Mouse (Mus musculus) kidney, adult 9 months (tissue): ENCODE measurements around the gene Padi6.

ENCODE experiments used
- DNase-seq: peaks from one replicate; pipeline ENCODE4 v3.0.0; 2022

Padi6 gene

DNA sequence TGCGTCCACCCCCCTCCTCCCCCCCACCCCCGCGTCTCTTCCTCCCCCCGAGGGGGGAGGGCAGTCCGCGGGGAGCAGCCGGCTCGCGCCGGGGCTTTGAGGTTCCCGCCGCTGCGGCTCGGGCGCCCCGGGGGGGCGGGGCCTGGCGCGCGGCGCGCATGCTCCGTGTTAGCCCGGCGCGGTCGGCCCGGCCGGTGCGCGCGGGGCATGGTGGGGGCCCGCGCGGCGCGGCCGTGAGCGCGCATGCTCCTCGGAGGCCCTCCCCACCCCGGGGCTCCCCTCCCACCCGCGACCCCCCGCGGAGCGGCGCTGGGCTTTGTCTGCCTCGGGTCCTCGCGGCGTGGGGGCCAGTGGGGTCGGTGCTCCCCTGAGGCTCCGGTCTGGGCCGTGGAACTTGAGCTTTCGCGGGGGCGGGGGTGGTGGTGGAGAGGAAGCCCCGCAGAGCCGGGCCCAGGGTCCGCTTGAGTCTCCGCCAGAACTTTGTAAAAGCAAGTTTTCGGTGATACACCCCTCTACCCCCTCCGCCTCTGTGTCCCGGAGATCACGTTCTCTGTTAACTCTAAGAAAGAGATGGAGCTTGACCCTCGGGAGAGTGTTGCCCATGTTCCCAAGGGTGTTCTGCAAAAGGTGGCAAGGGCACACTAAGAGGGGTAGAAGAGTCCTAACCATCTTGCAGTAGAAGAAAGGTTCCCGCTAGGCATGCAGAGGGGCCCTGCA lies 39.7 kb downstream of the Padi6 start:
- DNase-seq: peak; percentile 81

DNA sequence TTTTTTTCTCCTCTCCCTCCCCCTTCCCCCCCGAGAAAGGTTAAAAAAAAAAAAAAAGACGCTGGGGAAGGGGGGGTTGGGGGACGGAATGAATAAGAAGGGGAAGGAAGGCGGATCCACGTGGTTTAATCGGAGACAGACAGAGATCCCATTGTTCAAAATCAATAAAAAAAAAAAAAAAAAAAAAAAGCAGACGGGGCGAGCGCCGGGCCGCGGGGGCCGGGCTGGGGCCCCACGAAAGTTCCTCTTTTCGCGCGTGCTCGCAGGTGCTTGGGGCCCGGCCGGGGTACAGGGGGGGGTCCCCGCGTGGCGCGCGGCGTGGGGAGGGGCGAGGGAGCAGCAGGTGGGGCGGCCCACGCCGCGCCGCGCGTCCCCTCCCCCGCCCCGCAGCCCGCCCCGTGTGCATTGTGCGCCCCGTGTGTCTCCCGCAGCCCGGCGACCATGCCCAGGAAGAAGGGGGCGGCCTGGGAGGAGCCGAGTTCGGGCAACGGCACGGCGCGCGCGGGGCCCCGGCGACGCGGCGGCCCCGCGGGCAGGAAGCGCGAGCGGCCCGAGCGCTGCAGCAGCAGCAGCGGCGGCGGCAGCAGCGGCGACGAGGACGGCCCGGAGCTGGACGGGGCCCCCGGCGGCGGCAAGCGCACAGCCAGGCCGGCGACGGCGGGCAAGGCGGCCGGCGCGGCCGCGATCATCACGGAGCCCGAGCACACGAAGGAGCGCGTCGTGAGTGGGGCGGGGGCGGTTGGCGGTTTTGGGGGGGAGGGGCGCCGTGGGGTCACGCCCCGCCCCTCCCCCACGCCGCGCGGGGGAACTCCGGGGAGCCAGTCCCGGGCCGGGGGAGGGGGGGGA lies 40.5 kb downstream of the Padi6 start:
- no peak for DNase-seq

DNA sequence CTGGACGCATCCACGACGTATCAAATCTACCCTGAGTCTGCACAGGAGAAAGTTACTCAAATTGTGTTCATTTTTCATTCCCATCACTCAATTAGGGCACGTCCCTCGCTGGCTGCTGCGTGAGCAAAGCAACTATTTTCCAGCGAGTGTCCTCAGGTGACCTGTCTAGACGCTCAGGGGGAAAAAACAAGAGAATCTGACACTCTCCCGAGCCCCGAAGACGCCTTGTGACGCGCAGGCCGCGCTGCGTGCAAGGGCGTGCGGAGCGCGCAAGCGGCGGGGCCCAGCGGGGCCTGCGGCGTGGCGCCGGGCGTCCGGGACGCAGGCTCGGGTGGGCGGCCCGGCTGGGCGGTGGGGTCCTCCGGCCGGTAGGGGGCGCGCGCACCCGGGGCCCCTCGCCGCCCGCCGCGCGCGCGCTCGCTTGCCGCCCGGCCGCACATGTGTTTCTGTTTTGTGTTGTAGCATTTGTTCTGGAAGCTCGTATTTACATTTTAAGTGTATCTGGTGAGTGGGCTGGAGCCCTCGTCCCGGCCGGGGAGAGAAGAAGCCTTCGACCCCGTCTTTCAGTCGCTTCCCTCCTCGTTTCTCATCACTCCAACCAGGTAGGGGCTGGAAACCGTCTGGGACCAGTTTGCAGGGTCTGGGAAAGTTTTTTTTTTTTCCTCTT lies 41.3 kb downstream of the Padi6 start:
- DNase-seq: peak; percentile 77

DNA sequence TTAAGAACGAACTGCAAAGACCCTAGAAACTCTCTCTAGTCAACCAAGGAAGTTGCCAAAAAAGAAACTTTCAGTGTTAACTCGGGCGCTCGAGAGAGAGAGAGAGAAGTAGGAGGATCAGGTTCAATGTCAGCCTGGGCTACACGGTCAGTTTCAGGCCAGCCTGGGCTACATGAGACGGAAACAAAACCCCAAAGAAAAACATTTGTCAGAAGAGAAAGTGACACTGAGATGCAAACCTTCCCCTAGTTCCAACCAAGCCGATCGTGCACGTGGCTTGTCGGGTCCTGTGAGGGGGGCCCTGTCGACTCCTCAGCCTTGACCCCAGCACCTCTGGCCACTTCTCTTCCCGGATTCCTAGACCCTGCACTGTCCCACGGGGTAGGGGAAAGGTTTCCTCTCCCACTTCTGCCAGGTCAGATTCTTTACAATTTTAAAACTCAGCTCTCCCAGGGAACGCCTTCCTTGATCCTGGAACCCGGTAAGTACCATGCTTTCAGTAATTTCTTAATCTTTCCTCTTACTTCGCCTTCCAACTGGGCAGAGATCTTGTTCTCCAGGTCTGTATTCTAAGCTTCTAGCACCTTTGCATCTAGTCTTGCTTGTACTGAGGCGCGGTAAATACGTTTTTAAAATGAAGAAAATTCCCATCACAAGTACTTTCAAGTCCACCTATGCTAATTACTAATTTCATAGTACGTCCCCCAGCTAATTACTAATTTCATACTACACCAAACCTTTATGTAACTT lies 42.0 kb downstream of the Padi6 start, which contains the start of gene Rcc2:
Gene Rcc2 (plus strand): TSS at position 273 of the 750 bp plus-strand sequence.
- DNase-seq: no peak

DNA sequence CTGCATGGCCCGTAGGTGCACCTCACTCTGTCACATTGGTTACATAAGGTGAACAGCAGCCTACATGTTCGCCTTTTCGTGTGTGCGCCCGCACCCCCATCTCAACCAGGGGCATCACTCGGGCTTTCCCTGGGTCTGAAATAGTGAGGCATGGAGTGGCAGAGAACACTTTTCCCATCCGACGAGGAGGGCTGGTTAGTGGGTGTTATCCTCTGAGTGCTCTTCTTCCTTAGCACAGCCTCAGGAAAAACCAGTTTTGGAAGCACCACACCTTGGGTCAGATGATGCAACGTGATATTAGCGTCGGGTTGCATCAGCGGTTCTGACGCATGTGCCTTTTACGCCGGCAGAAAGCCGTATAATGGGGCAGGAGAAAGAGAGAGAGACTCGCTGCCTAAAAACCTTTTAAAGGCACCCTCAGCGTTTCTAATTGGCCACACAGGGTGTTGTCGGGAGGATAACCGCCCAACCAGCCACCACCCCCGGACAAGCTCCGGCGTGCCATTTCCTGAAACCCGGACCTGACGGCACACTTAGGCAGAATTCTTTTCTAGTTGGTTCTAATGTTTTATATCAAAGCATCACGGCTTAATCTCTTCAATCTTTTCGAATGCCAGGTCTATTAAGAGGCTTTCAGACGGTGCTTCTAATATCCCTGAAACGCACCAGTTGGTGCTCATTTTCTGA lies 42.9 kb downstream of the Padi6 start:
- DNase-seq: peak; percentile 64

DNA sequence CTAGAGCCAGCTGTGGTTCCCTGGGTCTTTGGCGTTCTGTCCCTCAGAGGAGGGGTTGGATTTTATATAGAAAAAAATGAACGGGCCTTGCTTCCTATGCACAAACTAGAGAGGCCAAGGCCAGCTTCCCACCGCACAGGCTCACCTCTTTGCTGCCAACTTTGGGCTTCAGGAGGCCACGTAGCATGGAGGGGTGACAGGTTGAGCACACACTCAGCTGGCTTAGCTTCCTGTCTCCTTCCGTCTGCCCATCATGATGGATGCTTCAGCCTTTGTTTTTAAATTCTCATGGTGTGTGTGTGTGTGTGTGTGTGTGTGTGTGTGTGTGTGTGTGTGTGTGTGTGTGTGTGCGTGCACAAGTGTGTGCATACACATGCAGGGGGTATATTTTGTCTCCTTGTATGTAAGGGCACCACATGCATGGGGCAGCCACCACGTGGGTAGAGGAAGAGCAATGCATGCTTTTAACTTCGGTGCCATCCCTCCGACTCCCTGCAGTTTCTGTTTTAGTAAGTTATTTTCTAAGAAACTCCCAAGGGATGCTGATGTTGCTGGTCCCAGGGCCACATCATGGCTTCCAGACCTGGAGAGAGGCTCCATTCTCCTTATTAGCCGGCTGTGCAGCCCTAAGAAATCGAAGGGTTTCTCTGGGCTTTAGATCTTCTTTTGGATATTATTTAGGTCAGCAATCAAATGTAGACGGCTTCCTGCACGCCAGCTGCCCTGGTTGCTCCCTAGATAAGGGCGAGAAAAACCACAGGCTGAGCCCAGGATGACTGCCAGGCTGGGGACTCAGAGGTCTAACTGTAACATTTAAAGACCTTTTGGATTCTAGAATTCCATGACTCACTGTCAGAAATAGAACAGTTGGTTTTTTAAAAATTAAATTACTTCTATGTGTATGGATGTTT lies 46.5 kb downstream of the Padi6 start:
- no peak for DNase-seq

DNA sequence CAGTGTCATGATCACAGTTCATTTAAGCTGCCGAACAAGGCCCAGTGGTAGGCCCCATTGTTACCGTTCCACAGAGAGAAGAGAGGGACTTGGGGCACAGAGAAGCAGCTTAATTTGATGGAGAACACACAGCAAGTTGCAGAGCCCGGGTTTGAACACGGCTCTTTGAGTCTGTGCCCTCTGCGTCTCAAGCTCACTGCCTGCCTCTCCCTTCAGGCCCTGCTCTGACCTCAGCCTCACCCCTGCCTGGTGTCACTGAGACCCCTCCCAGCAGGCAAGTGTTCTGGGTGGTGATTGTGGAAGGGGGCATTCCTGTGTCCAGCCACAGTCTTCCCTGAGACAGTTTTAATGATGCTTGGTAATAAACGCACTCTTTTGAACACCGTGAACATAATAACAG lies 47.3 kb downstream of the Padi6 start:
- DNase-seq: no peak

DNA sequence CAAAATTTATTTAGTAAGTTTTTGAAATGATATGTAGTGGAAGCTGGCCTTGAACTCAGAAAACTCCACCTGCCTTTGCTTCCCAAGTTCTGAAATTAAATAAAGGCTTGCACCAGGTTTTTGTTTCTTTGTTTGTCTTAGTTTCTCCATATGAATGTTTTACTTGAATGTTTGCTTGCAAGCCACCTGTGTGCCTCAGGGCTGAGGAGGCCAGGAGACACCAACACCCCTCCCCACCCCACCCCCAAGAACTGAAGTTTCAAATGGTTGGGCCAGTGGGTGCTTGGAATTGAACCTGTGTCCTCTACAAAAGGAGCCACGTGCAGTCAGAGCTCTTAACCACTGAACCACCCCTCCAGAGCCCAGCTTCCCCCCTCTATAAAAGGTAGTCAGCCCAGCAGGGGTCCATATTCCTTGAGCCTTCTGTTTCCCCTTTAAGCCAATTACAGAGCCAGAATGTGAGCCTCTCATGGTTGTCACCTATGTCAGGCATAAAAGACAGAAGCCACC lies 47.8 kb downstream of the Padi6 start:
- DNase-seq: no peak

DNA sequence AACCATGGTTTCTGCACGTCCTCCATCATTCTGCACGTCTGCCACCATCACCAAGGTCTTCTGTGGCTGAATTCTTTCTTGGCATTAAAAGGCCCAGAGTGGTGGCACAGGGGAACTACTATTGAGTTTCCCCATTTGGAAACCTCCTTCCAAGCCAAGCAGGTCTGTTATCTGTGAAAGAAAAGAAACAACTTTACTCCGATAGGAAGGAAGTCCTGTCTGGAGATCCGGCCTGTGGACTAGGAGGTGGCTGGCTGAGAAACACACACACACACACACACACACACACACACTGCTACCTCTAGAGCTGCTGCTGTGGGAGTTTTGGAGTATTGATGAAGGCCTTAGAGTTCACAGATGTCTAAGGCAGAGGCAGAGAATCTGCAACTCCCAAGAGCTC lies 48.9 kb downstream of the Padi6 start:
- DNase-seq: no peak

DNA sequence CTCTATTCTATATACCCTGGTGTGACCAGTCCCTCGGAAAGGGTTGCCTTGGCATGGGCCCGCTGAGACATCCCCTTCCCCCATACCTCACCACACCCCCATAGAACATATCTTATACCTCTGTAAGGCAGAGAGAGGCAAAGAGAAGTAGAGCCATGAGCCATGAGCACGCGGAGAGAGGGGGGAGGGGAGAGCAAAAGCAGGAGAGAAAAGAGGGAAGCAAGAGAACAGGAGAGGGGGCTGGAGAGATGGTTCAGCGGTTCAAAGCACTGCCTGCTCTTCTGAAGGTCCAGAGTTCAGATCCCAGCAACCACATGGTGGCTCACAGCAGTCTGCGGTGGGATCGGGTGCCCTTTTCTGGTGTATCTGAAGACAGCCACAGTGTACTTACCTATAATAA lies 51.0 kb downstream of the Padi6 start:
- no peak for DNase-seq

DNA sequence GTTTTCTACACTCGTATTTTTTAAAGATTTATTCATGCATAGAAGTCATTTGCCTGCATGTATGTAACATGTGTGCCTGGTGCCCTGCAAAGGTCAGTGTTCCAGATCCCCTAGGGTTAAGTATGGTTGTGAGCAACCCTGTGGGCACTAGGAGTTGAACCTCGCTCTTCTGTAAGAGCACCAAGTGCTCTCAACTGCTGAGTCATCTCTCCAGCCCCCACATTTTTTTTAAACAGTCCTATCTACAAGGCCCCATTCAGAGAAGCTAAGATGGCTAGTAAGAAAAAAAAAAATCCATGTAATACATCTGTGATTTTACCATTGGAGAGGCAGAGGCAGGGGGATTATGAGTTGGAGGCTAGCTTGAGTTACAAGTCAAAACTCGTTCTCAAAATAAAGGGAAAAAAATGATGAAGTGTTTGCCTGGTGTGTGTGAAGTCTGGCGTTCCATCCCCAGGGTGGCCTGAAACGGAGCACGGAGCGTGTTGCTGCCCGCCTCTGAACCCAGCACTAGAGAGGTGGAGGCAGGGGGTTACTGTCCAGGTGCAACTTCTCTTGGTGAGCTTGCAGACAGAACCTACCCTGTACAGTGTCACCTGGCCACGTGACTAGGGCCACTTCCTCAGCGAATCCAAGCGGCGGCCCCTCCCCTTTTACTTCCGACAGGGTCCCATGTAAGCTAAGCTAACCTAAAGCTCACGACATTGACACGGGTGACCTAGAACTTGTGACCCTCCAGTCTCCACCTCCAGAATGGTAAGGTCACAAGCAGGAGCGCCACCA lies 52.4 kb downstream of the Padi6 start:
- DNase-seq: no peak

DNA sequence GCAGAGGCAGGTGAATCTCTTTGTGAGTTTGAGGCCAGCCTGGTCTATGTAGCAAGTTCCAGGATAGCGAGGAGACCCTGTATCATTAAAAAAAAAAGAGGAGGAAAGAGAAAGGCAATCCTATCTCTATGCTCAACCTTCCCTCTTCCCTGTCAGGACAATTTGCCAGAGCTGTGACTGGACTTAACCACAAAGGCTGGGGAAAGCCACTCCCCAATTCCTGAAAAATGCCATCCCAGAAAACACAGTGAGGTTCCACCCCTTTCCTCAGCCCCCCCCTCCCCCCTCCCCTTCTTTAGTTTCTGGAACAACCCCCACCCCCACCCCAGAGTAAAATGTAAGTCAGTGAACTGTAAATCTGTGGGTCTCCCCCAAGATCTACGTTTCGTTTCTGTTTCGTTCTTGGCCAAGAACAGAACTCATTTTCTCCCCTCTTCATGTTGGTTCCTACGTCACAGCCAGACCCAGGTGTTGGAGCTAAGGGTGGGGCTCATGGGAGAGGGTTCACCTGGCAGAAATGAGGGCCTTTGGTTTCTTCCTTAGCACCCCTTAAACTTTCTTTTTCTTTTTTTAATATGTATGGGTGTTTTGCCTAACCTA lies 53.5 kb downstream of the Padi6 start:
- DNase-seq: no peak

DNA sequence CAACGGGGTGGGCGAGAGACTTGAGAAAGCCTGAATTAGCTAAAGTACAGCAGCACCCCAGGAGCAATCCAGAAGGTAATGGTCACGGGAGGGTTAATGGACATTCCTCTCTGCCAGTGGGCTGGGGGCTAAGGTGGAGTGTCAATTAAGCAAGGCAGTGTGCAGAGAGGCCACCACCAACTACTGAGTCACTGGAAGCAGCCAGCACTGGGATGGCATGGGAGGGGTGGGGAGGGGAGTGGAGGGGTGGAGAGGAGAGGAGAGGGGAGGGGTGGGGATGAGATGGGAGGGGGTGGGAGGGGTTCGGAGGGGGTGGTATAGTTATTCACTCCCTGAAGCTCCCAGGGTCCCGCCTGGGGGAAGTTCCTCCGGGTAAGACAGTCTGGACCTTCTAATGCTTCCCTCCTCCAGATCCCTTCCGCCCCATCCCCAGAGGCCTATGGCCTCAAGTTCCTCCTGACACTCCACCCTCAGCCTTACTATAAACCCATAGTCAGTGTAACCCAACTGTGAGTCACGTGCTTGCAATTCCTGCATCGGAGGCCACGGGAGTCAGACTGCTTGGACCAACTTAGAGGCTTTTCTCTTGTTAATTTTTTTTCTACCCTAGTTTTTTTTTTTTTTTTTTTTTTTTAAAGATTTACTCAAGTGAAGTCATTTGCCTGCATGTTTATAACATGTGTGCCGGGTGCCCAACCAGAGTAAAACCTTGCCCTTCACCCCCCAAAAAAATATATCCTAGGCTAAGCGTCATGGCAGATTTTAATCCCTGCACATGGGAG lies 54.2 kb downstream of the Padi6 start:
- DNase-seq: no peak

DNA sequence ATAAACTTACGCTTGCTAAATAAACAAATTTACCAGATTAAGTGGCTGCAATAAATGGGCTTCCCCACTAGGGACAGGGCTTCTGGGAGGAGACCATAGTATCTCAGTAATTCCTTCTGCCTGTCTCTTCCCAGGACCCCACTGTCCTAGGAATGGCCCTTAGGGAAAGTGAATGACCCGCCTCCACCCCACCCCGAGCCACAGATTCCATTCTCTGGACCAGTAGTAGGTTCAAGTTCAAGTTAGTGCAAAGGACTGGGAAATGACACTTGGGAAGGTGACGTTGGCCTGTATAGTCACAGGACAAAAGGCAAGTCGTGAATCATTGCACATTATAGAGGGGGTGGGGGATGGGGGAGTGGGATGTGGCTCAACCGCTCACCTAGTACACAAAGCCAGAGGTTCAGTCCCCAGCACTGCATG lies 57.6 kb downstream of the Padi6 start:
- DNase-seq: no peak

DNA sequence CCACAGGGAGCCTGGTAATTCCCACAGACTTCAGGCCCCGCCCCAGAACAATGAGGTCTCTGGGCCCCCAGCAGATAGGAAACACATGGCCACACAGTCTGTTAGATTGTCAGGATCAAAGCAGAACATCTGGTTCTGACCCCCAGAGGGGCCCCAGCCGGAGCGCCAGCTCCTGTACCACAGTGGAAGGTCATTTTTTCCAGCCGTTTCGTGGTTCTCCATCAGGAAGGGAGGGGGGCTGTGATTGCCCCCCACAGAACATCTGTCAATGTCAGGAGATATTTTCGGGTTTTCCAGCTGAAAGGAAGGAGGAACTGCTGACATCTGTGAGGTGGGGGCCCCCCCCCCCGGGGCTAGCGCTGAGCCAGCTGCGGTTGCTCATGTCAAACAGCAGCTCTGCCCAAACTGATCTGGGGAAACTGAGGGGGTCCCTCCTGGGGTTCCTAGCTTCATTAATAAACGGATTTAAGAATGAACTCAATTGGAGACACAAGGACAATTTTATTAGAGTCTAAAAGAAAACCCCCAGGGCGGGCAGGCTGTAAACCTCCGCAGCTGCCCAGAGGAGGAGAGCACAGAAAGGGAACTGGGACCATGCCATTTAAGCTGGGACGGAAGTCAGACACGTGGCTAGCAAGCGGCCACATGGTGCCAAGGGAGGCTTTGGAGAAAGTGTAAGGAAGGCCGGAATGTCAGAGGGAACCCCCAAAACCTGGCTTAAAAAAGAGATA lies 58.1 kb downstream of the Padi6 start:
- no peak for DNase-seq

DNA sequence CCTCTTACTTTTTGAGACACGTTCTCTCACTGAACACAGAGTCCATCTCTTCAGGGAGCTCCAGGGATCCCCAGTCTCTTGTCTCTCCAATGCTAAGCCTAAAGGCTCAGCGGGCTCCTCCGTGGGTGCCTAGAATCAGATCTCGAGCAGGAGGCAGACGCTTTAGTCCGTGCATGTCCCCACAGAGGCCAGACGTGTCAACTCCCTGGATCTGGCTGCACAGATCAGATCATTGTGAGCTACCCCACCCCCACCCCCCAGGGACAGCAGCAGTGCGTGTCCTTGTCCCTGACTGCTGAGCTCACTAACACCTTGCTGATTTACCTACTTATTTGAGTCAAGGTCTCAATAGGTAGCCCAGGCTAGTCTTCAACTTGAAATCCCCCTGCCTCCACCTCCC lies 58.8 kb downstream of the Padi6 start:
- DNase-seq: no peak

DNA sequence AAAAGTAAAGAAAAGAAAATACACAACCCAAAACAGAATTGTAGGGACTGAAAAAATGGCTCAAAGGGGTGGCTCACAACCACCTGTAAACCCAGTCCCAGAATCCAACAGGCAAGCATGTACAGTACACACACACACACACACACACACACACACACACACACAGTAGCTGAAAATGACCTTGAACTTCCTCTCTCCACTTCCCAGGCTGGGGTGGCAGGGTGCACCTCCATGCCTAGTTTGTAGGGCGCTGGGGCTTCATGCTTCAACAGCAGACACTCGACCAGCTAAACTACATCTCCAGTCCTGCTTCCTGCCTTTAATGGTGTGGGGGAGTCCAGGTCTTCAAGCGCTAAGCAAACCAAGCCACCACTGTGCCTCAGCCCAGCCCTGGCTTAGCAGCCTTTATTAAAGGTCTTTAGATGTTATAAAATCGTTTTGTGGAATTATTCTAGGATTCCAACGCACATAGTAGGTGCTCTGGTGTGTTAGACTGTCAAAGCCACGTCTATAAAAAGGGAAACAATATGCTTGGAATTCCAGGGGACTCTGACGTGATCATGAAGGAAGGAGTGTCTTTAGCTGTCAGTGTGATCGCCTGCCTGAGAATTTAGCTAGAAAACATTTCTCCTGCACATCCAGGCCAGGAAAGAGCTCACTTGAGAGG lies 61.6 kb downstream of the Padi6 start:
- DNase-seq: no peak
